In the genomic region with DNA sequence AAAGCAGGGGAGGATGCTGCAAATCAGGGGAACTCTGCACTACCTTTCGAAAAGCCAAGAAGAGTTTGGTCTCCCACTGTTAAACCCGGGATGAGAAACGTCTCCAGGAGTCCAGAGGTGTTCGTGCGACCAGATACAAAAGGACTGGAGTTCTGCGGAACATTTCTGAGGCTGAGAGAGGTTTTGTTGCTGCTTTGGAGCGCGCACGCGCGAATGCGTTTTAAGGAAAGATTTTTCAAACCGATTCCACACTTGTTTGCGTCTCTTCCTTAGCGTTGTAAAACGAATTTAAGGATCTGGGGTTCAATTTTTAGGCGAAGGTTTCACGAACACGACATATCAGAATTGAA, we compare ENCODE assay signal across 8 mouse cellular contexts.
DNase-seq lines count a peak whose midpoint lies in the region; ATAC-seq and TF ChIP-seq lines count a peak whose summit lies in the region.

No protein-coding gene starts in this region.

- WGBS in heart, embryonic 16.5 days: 2% methylated on average over 19 of the region's 19 CpGs
- WGBS in bone marrow, adult 2 months: 4% methylated on average over 19 of the region's 19 CpGs
- WGBS in hindbrain, embryonic 13.5 days: 1% methylated on average over 19 of the region's 19 CpGs
- 2% methylated on average over 19 of the region's 19 CpGs for WGBS in liver, embryonic 16.5 days (ENCODE audit: insufficient replicate concordance)

- no peak for TF ChIP-seq CTCF in bone marrow, adult 2 months (IDR thresholded peaks at IDR 0.05; ENCODE audit: control insufficient read depth, insufficient read depth, low read length)

- no peaks in the 10 kb centered on the region for H3K9me3 ChIP-seq in heart, embryonic 16.5 days (replicated peaks; ENCODE audit: control insufficient read depth, low read length)
- no peaks in the 10 kb centered on the region for H3K9me3 ChIP-seq in hindbrain, embryonic 13.5 days
- no peaks in the 10 kb centered on the region for H3K9me3 ChIP-seq in liver, embryonic 16.5 days (replicated peaks; ENCODE audit: control insufficient read depth, low read length)

- H3K36me3 ChIP-seq in heart, embryonic 16.5 days (ENCODE audit: control insufficient read depth, insufficient read depth): no peaks in the 10 kb centered on the region
- no peaks in the 10 kb centered on the region for H3K36me3 ChIP-seq in hindbrain, embryonic 13.5 days
- H3K36me3 ChIP-seq in liver, embryonic 16.5 days (ENCODE audit: control insufficient read depth, insufficient read depth): no peaks in the 10 kb centered on the region

- DNase-seq in heart, postnatal 14 days: no peak
- no peak for DNase-seq in spleen, postnatal 14 days (ENCODE audit: low spot score in 2 of 2)
- no peak for DNase-seq in layer of hippocampus, postnatal 25 days (ENCODE audit: extremely low spot score in 1 of 2, low spot score in 1 of 2)

- H3K9ac ChIP-seq in heart, embryonic 16.5 days (ENCODE audit: low read length): peak overlapping the region; percentile 75
- peak overlapping the region; percentile 66 for H3K9ac ChIP-seq in hindbrain, embryonic 13.5 days
- H3K9ac ChIP-seq in liver, embryonic 16.5 days (ENCODE audit: low read depth, low read length): no peak overlapping the region

- H3K4me1 ChIP-seq in heart, embryonic 16.5 days (ENCODE audit: control insufficient read depth, insufficient read depth, low read length): peaks cover 5% of the 10 kb centered on the region; the same call in 1 of the 2 replicates
- no peaks in the 10 kb centered on the region for H3K4me1 ChIP-seq in bone marrow, adult 2 months (ENCODE audit: control insufficient read depth, insufficient read depth, low read length)
- H3K4me1 ChIP-seq in hindbrain, embryonic 13.5 days (replicated peaks): peaks cover 24% of the 10 kb centered on the region
- peaks cover 3% of the 10 kb centered on the region for H3K4me1 ChIP-seq in liver, embryonic 16.5 days (ENCODE audit: control insufficient read depth, low read depth, low read length)

- ATAC-seq in heart, embryonic 16.5 days (replicated peaks; ENCODE audit: extremely low read depth, insufficient read depth, low FRiP score): no peak
- ATAC-seq in hindbrain, embryonic 13.5 days (ENCODE audit: low FRiP score): no peak
- ATAC-seq in liver, embryonic 16.5 days (ENCODE audit: low read depth): no peak
- no peak for ATAC-seq in granulocyte monocyte progenitor cell, adult 5-6 weeks (replicated peaks; ENCODE audit: poor library complexity, severe bottlenecking)

- H3K27ac ChIP-seq in heart, embryonic 16.5 days (ENCODE audit: low read length): peak overlapping the region; percentile 62
- H3K27ac ChIP-seq in bone marrow, adult 2 months (ENCODE audit: control insufficient read depth, insufficient read depth, low read depth, low read length, poor library complexity): no peak overlapping the region
- 0 out of 2 replicates have a peak overlapping the region, but pooled peaks have one; percentile 44 for H3K27ac ChIP-seq in hindbrain, embryonic 13.5 days
- H3K27ac ChIP-seq in liver, embryonic 16.5 days (ENCODE audit: low read length): no peak overlapping the region

- H3K27me3 ChIP-seq in heart, embryonic 16.5 days (ENCODE audit: control insufficient read depth, insufficient read depth, low read length): no peaks in the 10 kb centered on the region
- peaks cover 38% of the 10 kb centered on the region for H3K27me3 ChIP-seq in hindbrain, embryonic 13.5 days
- H3K27me3 ChIP-seq in liver, embryonic 16.5 days (ENCODE audit: control insufficient read depth, insufficient read depth, low read depth, low read length): peaks cover 22% of the 10 kb centered on the region

- intact Hi-C loops in heart, postnatal 14 days (cut with DNase I): loop anchor here (2.0 to 5.0 kb wide), 3 partner anchors 29 to 81 kb away; no protein-coding TSS in a partner anchor

- TF ChIP-seq POLR2A in bone marrow, adult 2 months (IDR thresholded peaks at IDR 0.05; ENCODE audit: borderline replicate concordance, control insufficient read depth, low read depth, low read length): no peak

- H3K4me2 ChIP-seq in heart, embryonic 16.5 days (ENCODE audit: low read depth, low read length): peak overlapping the region; percentile 99
- peak overlapping the region; percentile 78 for H3K4me2 ChIP-seq in hindbrain, embryonic 13.5 days
- peak overlapping the region; percentile 70 for H3K4me2 ChIP-seq in liver, embryonic 16.5 days (ENCODE audit: low read depth, low read length)

- H3K4me3 ChIP-seq in heart, embryonic 16.5 days (ENCODE audit: low read length): peak overlapping the region; percentile 55
- H3K4me3 ChIP-seq in bone marrow, adult 2 months (replicated peaks; ENCODE audit: control insufficient read depth, low read depth, low read length): peak overlapping the region; percentile 32
- peak overlapping the region; percentile 46 for H3K4me3 ChIP-seq in hindbrain, embryonic 13.5 days
- H3K4me3 ChIP-seq in liver, embryonic 16.5 days (ENCODE audit: low read depth, low read length): peak overlapping the region; percentile 59

Comparison
In these comparisons a context has a peak if more than half of its experiments do, and no peak if none do; other contexts are left out.
1. H3K27ac ChIP-seq: peak in heart, embryonic 16.5 days (single experiment) and hindbrain, embryonic 13.5 days (single experiment); none in bone marrow, adult 2 months (single experiment) and liver, embryonic 16.5 days (single experiment).
2. Peak in every context shown above with its lines, with median percentiles within 50 percentile points of each other: H3K4me2 ChIP-seq and H3K4me3 ChIP-seq.